Mouse (Mus musculus) erythroblast, embryonic 14.5 days (primary cell): ENCODE data around the gene Fam89b.

Experiments used
- GATA1 ChIP-seq: IDR thresholded peaks from 2 replicates; pipeline ENCODE4 v1.6.1; 2012; ENCODE audit warnings: low read length, inconsistent platforms, mixed read lengths
- TAL1 ChIP-seq: IDR thresholded peaks from 3 replicates; pipeline ENCODE4 v1.6.1; 2012; ENCODE audit warnings: low read length, inconsistent platforms, mixed read lengths

DNA sequence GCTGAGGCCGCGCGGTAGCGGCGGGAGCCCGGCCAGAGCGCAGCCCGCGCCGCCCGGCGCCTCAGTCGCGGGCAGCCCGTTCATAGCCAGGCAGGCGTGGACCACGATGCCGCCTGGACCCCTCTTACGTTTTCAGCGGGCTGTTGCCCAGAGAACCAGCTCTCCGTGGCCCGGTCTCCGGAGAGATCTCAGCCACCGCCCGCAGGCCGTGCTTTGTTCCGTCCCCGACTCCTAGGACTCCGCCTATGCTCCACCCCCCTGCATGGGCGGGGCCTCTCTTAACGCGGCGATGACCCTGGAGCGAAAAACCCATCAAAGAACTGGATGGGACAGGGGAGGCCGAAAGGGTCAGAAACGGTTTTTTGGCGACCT lies at the start of gene Fam89b:
- TF ChIP-seq TAL1 (no peak), GATA1 (no peak)
